Mouse (Mus musculus) kidney, postnatal 10 days (tissue): ENCODE measurements at regions not wholly inside any gene's neighbourhood (a gene's known extent, or its start where the extent isn't known, plus 50 kb on each side); places are given as distances from the start of the nearest gene placed in this dataset.
"Not testable (repeated sequence)": the region's sequence is repeated elsewhere in the genome, so short reads cannot be mapped to it uniquely, and the experiment has no call there.

Source experiments
- DNase-seq: peaks from one replicate; pipeline ENCODE4 v3.0.0; 2021; ENCODE audit warnings: mixed read lengths

- no peak for DNase-seq
Measured at GRCm38 (mm10) chr14:54148121-54148520, 105.8 kb downstream of the Dad1 start.

GRCm38 (mm10) chr14:54147546-54147945, 106.4 kb downstream of the Dad1 start:
- no peak for DNase-seq

- DNase-seq = no peak
Measured at GRCm38 (mm10) chr14:54145743-54146741, 107.9 kb downstream of the Dad1 start.

GRCm38 (mm10) chr14:54143828-54144227, 110.1 kb downstream of the Dad1 start:
- no peak for DNase-seq

- DNase-seq = no peak
Measured at GRCm38 (mm10) chr14:54138288-54138687, 115.6 kb downstream of the Dad1 start.

GRCm38 (mm10) chr14:54136538-54136937, 117.4 kb downstream of the Dad1 start:
- no peak for DNase-seq

GRCm38 (mm10) chr14:54128334-54128733, 125.6 kb downstream of the Dad1 start:
- no peak for DNase-seq

- DNase-seq = no peak
Measured at GRCm38 (mm10) chr14:54125510-54125909, 128.4 kb downstream of the Dad1 start.

- DNase-seq = no peak
Measured at GRCm38 (mm10) chr14:54121973-54122372, 131.9 kb downstream of the Dad1 start.

GRCm38 (mm10) chr14:54121340-54121739, 132.6 kb downstream of the Dad1 start:
- no peak for DNase-seq

- DNase-seq = no peak
Measured at GRCm38 (mm10) chr14:54120194-54120593, 133.7 kb downstream of the Dad1 start.

GRCm38 (mm10) chr14:54117607-54118006, 136.3 kb downstream of the Dad1 start:
- DNase-seq = not testable (repeated sequence)

- DNase-seq = no peak
Measured at GRCm38 (mm10) chr14:54113216-54113615, 140.7 kb downstream of the Dad1 start.

- DNase-seq = no peak
Measured at GRCm38 (mm10) chr14:54110971-54111370, 142.9 kb downstream of the Dad1 start.

- DNase-seq = no peak
Measured at GRCm38 (mm10) chr14:54109129-54109528, 144.8 kb downstream of the Dad1 start.

GRCm38 (mm10) chr14:54108311-54109074, 145.4 kb downstream of the Dad1 start:
- DNase-seq = peak; percentile 85

- DNase-seq = no peak
Measured at GRCm38 (mm10) chr14:54107204-54107796, 146.6 kb downstream of the Dad1 start.

- no peak for DNase-seq
Measured at GRCm38 (mm10) chr14:54104243-54104642, 149.7 kb downstream of the Dad1 start.

- no peak for DNase-seq
Measured at GRCm38 (mm10) chr14:54103541-54103940, 150.4 kb downstream of the Dad1 start.

GRCm38 (mm10) chr14:54103115-54103514, 150.8 kb downstream of the Dad1 start:
- DNase-seq = no peak

GRCm38 (mm10) chr14:54101775-54102174, 152.1 kb downstream of the Dad1 start:
- DNase-seq = peak; percentile 27

- DNase-seq = no peak
Measured at GRCm38 (mm10) chr14:54099360-54099759, 154.5 kb downstream of the Dad1 start.

- no peak for DNase-seq
Measured at GRCm38 (mm10) chr14:54098122-54098775, 155.7 kb downstream of the Dad1 start.
